8 mouse cellular contexts compared by ENCODE assay signal in the genomic region with DNA sequence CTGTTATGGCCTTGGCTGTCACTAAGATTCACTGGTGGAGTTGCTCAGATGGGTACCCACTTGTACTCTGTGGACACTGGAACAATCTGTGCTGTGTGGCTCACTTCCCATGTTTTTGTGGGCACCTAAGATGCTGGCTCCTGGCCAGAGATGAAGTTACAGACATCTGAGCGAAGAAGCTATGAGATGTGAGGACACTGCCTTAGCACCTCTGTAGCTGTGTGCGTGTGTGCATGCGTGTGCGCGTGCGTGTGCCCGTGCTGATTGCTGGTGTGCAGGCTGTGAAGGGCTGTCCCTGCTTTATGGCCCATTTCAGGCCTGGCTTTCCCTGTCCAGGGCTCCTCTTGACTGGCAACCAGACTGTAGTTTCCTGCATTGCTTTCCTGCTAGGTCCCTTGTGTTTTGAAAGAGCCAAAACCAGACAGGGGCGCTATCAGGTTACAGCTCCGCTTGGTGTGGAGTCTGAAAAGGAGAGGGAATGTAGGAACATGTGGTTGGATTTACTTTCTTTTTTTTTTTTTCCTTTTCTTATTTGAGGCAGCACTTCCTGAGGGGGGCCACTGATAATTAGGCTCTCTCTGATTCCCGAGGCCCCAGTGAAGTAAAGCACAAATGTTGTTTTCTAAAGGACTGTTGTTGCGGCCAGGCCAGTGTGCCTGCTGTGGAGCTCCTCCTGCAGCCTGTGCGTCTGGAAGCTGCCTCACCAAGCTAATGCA. TPM values are rescaled to one million over a fixed set of nuclear protein-coding genes. Genes with fewer than 3 reads are reported as not detected.
DNase-seq lines count a peak whose midpoint lies in the region; ATAC-seq and TF ChIP-seq lines count a peak whose summit lies in the region.

No protein-coding gene starts in this region.

- intact Hi-C loops in heart, adult 2 months (cut with DNase I), result no loop called here

- ATAC-seq in limb, embryonic 11.5 days (ENCODE audit: insufficient number of reproducible peaks, low FRiP score, low TSS enrichment, low read depth), result peak; percentile 56

- H3K27ac ChIP-seq in heart, adult 2 months, result no peak overlapping the region
- H3K27ac ChIP-seq in limb, embryonic 11.5 days (replicated peaks; ENCODE audit: low read depth, low read length), result peak overlapping the region; percentile 100

- no peaks in the 10 kb centered on the region for H3K27me3 ChIP-seq in heart, adult 2 months (ENCODE audit: control insufficient read depth, insufficient read depth, low read length)
- H3K27me3 ChIP-seq in limb, embryonic 11.5 days (ENCODE audit: control insufficient read depth, insufficient read depth, low read length), result no peaks in the 10 kb centered on the region

- H3K9ac ChIP-seq in heart, adult 2 months (ENCODE audit: low read depth, low read length), result no peak overlapping the region
- peak overlapping the region; percentile 36 for H3K9ac ChIP-seq in limb, embryonic 11.5 days (ENCODE audit: low read length)

- WGBS in heart, adult 2 months, result 49% methylated on average over 12 of the region's 12 CpGs
- 14% methylated on average over 12 of the region's 12 CpGs for WGBS in limb, embryonic 11.5 days

- peaks cover 13% of the 10 kb centered on the region for H3K4me1 ChIP-seq in heart, adult 2 months (ENCODE audit: control insufficient read depth, insufficient read depth, low read length)
- peaks cover 92% of the 10 kb centered on the region for H3K4me1 ChIP-seq in limb, embryonic 11.5 days (ENCODE audit: control insufficient read depth, insufficient read depth, low read length)

- no peak for TF ChIP-seq POLR2A in heart, adult 2 months (IDR thresholded peaks at IDR 0.05; ENCODE audit: insufficient read depth, low read depth, low read length)

- peak overlapping the region; percentile 30 for H3K4me2 ChIP-seq in limb, embryonic 11.5 days (ENCODE audit: low read depth, severe bottlenecking)

- H3K36me3 ChIP-seq in heart, adult 2 months (ENCODE audit: control insufficient read depth, insufficient read depth, low read length), result no peaks in the 10 kb centered on the region
- H3K36me3 ChIP-seq in limb, embryonic 11.5 days (ENCODE audit: control insufficient read depth, insufficient read depth, low read length), result no peaks in the 10 kb centered on the region

- peak; percentile 66 for DNase-seq in adrenal gland, adult 2 months
- no peak for DNase-seq in adrenal gland, postnatal 4 days (ENCODE audit: low spot score in 2 of 2)
- peak; percentile 46 for DNase-seq in adrenal gland, postnatal 25 days
- DNase-seq in heart, adult 2 months, result peak in 1 of 2 experiments; percentile 39
- peak; percentile 87 for DNase-seq in limb, embryonic 11.5 days (ENCODE audit: low spot score)
- DNase-seq in yolk sac, embryonic 10.5 days (ENCODE audit: low spot score), result peak; percentile 68
- no peak for DNase-seq in thymus, postnatal 10 days (ENCODE audit: low spot score in 2 of 2)
- no peak for DNase-seq in urinary bladder, adult 18-20 months (ENCODE audit: low spot score in 2 of 2)

- H3K4me3 ChIP-seq in heart, adult 2 months, result no peak overlapping the region
- H3K4me3 ChIP-seq in limb, embryonic 11.5 days (ENCODE audit: low read depth, low read length), result no peak overlapping the region

- TF ChIP-seq CTCF in heart, adult 2 months (IDR thresholded peaks at IDR 0.05), result 0 out of 2 replicates have a peak, but pooled peaks have one; percentile 2

- no peaks in the 10 kb centered on the region for H3K9me3 ChIP-seq in limb, embryonic 11.5 days (ENCODE audit: control insufficient read depth, low read length)

- TF ChIP-seq EP300 in heart, adult 2 months (IDR thresholded peaks at IDR 0.05; ENCODE audit: insufficient read depth, low read depth, low read length), result no peak

- no peaks in the 10 kb centered on the region for H3K79me2 ChIP-seq in heart, adult 2 months (replicated peaks; ENCODE audit: control insufficient read depth, insufficient read depth, low read length)

RNA-seq across cellular contexts. Expression of gene Igsf3, which starts 21.3 kb away (rescaled TPM):
- 1 to 10 TPM; 3.4 to 8.3 TPM for total RNA-seq in adrenal gland, adult 2 months (2021)
- polyA plus RNA-seq in adrenal gland, adult 2 months (2012; rRNA removed), result 2.1 TPM in 2 replicates
- total RNA-seq in adrenal gland, postnatal 4 days (2021), result 10 to 100 TPM; 15.4 to 20.3 TPM
- 5.5 and 7.0 TPM in 2 replicates for total RNA-seq in adrenal gland, postnatal 25 days (2021)
- total RNA-seq in heart, adult 2 months (2021), result 10 to 100 TPM; 11.4 to 11.8 TPM
- polyA plus RNA-seq in heart, adult 2 months (2012; rRNA removed), result 3.9 and 6.8 TPM in 2 replicates
- 57.5 and 60.1 TPM in 2 replicates for polyA plus RNA-seq in limb, embryonic 11.5 days (2014; fragmentation: Nextera tagmentation; extraction: Ambion mirVana)

Comparison
In these comparisons a context has a peak if more than half of its experiments do, and no peak if none do; other contexts are left out.
1. DNase-seq: peak in adrenal gland, adult 2 months (single experiment), adrenal gland, postnatal 25 days (single experiment), limb, embryonic 11.5 days (single experiment) and yolk sac, embryonic 10.5 days (single experiment); none in adrenal gland, postnatal 4 days (0 of 2), thymus, postnatal 10 days (0 of 2) and urinary bladder, adult 18-20 months (0 of 2).